Mouse (Mus musculus) neural tube, embryonic 15.5 days (tissue): ENCODE measurements around the gene Tfb1m. TPM values are rescaled to one million over a fixed set of nuclear protein-coding genes. Genes with fewer than 3 reads are reported as not detected.

ENCODE experiments used
- ATAC-seq: fragments of 200-750 bp; cut with Nextera tagmentation; 2 replicates; pipeline ENCODE4 v1.8.0; 2017; ENCODE audit warnings: mild to moderate bottlenecking, moderate TSS enrichment, moderate library complexity; ENCODE audit not compliant: low FRiP score
- H3K27ac ChIP-seq: fragments of 300-500 bp; sonication (generic); replicated peaks from 2 replicates; pipeline ENCODE4 v1.5.1; 2015; ENCODE audit warnings: mild to moderate bottlenecking, inconsistent platforms
- H3K27me3 ChIP-seq: fragments of 300-500 bp; sonication (generic); replicated peaks from 2 replicates; pipeline ENCODE4 v1.6.1; 2015; ENCODE audit warnings: inconsistent platforms
- H3K36me3 ChIP-seq: fragments of 300-500 bp; sonication (generic); 2 replicates; pipeline ENCODE4 v1.6.1; 2015; ENCODE audit warnings: inconsistent platforms
- H3K4me1 ChIP-seq: fragments of 300-500 bp; sonication (generic); 2 replicates; pipeline ENCODE4 v1.6.1; 2015; ENCODE audit warnings: inconsistent platforms
- H3K4me2 ChIP-seq: fragments of 300-500 bp; sonication (generic); 2 replicates; pipeline ENCODE4 v1.6.1; 2015; ENCODE audit warnings: inconsistent platforms, mild to moderate bottlenecking, moderate library complexity
- H3K4me3 ChIP-seq: fragments of 300-500 bp; sonication (generic); replicated peaks from 2 replicates; pipeline ENCODE4 v1.5.1; 2015; ENCODE audit warnings: mild to moderate bottlenecking, inconsistent platforms
- H3K9ac ChIP-seq: fragments of 300-500 bp; sonication (generic); replicated peaks from 2 replicates; pipeline ENCODE4 v1.6.1; 2015; ENCODE audit warnings: mild to moderate bottlenecking, inconsistent platforms
- H3K9me3 ChIP-seq: fragments of 300-500 bp; sonication (generic); replicated peaks from 2 replicates; pipeline ENCODE4 v1.6.1; 2016; ENCODE audit warnings: inconsistent platforms
- WGBS: fragments of 180-500 bp; shearing (Covaris S2); methylation state at CpG from one replicate; pipeline ENCODE4 v1.1.7; 2015; ENCODE audit warnings: mixed read lengths; 5-methylcytosine and 5-hydroxymethylcytosine counted together
- polyA plus RNA-seq: library from polyadenylated mRNA; unstranded; fragments of >200 nt; fragmentation: Nextera tagmentation; extraction: Ambion mirVana; gene quantifications from 2 replicates; pipeline ENCODE4 v1.2.1, GENCODE M21; 2015

The Tfb1m gene
- polyA plus RNA-seq, 1 experiment from 2014 or later: 13.0 TPM

DNA sequence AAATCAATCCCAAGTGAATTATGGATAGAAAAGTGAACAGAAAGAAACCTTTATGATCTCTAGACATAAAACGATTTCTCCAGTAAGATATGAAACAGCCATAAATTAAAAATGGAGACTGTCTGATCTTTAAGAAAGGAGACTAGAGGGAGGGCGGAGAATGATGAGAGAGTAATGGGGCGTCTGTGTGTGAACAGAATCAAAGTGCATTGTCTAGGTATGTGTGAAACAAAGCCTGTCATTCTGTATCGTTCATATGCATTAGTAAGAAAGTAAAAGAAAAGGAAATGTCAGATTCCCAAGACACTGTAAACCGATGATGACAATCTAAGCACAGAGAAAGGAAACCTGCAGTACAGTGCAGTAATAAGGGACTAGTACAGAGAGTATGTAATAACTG lies 16.5 kb downstream of the Tfb1m start:
- no peaks in the 10 kb centered on the region for H3K27me3 ChIP-seq
- 88% methylated on average over 5 of the region's 5 CpGs for WGBS
- no peak overlapping the region for H3K4me3 ChIP-seq
- ATAC-seq: no peak
- no peak overlapping the region for H3K9ac ChIP-seq
- H3K4me2 ChIP-seq: no peak overlapping the region
- H3K4me1 ChIP-seq: no peaks in the 10 kb centered on the region
- H3K27ac ChIP-seq: no peak overlapping the region
- H3K36me3 ChIP-seq: peaks cover 9% of the 10 kb centered on the region
- H3K9me3 ChIP-seq: no peaks in the 10 kb centered on the region

DNA sequence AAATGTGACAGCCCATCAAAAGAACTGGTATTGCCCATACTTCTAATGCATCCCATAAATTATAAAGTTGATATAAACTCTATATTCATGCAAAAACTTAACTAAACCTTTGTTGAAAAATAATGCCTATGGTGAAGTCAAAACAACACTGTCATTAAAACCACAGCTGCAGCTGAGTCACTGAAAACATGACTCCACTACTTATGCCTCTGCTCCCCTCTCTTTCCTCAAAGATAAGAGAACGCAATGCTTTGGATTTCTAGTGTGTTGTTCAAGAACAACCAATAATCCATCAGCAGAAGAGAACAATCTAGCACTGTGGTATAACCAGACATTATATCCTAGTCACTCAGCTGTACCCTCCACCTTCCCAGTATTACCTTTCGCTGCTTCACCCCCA lies 17.3 kb downstream of the Tfb1m start:
- H3K4me1 ChIP-seq: no peaks in the 10 kb centered on the region
- WGBS: 97% methylated on average over 2 of the region's 2 CpGs
- no peak for ATAC-seq
- H3K9ac ChIP-seq: no peak overlapping the region
- H3K27me3 ChIP-seq: no peaks in the 10 kb centered on the region
- no peak overlapping the region for H3K4me2 ChIP-seq
- H3K36me3 ChIP-seq: peaks cover 9% of the 10 kb centered on the region
- H3K9me3 ChIP-seq: no peaks in the 10 kb centered on the region
- no peak overlapping the region for H3K27ac ChIP-seq
- H3K4me3 ChIP-seq: no peak overlapping the region

GRCm38 (mm10) chr17:3533425-3533824 lies 24.2 kb downstream of the Tfb1m start:
- no peak overlapping the region for H3K4me3 ChIP-seq
- H3K27me3 ChIP-seq: no peaks in the 10 kb centered on the region
- H3K36me3 ChIP-seq: no peaks in the 10 kb centered on the region
- no peak overlapping the region for H3K4me2 ChIP-seq
- H3K27ac ChIP-seq: no peak overlapping the region
- no peak; the same call in 1 of the 2 replicates for ATAC-seq
- no peak overlapping the region for H3K9ac ChIP-seq
- WGBS: 36% methylated on average over 1 of the region's 1 CpGs
- H3K4me1 ChIP-seq: no peaks in the 10 kb centered on the region
- no peaks in the 10 kb centered on the region for H3K9me3 ChIP-seq

- no peaks in the 10 kb centered on the region for H3K4me1 ChIP-seq
- H3K9me3 ChIP-seq: no peaks in the 10 kb centered on the region
- 86% methylated on average over 4 of the region's 4 CpGs for WGBS
- no peaks in the 10 kb centered on the region for H3K36me3 ChIP-seq
- no peaks in the 10 kb centered on the region for H3K27me3 ChIP-seq
- no peak within 1 kb of the TSS for H3K4me3 ChIP-seq
- no peak within 1 kb of the TSS for H3K4me2 ChIP-seq
- no peak for ATAC-seq
- H3K27ac ChIP-seq: no peak within 1 kb of the TSS
- H3K9ac ChIP-seq: no peak within 1 kb of the TSS
Observed at GRCm38 (mm10) chr17:3532254-3532653, 25.3 kb downstream of the Tfb1m start, which contains the start of gene Cldn20. Gene Cldn20, plus strand, starts transcription at chr17:3532554.

GRCm38 (mm10) chr17:3531641-3532040 lies 25.9 kb downstream of the Tfb1m start:
- no peak overlapping the region for H3K9ac ChIP-seq
- WGBS: 82% methylated on average over 1 of the region's 1 CpGs
- H3K4me3 ChIP-seq: no peak overlapping the region
- H3K4me1 ChIP-seq: no peaks in the 10 kb centered on the region
- no peaks in the 10 kb centered on the region for H3K9me3 ChIP-seq
- H3K4me2 ChIP-seq: no peak overlapping the region
- ATAC-seq: no peak
- H3K27ac ChIP-seq: no peak overlapping the region
- no peaks in the 10 kb centered on the region for H3K27me3 ChIP-seq
- no peaks in the 10 kb centered on the region for H3K36me3 ChIP-seq

DNA sequence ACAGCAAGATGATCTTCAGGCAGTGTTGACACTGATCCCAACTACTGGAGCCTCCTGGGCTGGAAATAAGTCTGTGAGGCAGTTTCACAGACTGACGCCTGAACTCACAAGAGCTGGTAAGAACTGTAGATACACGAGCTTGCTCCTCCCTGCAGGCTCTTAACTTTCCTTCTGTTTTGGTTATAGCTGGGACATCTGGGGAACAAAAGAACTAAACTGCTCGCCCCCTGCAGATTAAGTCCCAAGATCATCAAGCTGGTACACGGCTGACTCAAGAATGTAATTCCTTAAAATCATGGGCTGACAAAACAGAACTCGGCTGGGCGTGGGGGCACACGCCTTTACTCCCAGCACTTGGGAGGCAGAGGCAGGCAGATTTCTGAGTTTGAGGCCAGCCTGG lies 27.0 kb downstream of the Tfb1m start:
- Histone ChIP-seq H3K4me1 (no peaks in the 10 kb centered on the region), H3K36me3 (no peaks in the 10 kb centered on the region), H3K9ac (no peak overlapping the region), H3K27me3 (no peaks in the 10 kb centered on the region), H3K4me2 (no peak overlapping the region), H3K4me3 (no peak overlapping the region), H3K27ac (no peak overlapping the region), H3K9me3 (no peaks in the 10 kb centered on the region)
- 70% methylated on average over 7 of the region's 7 CpGs for WGBS
- no peak for ATAC-seq

- Histone ChIP-seq H3K27ac (no peak overlapping the region), H3K4me2 (no peak overlapping the region), H3K9ac (no peak overlapping the region), H3K9me3 (no peaks in the 10 kb centered on the region), H3K27me3 (no peaks in the 10 kb centered on the region), H3K4me3 (no peak overlapping the region), H3K4me1 (no peaks in the 10 kb centered on the region), H3K36me3 (no peaks in the 10 kb centered on the region)
- WGBS: 79% methylated on average over 3 of the region's 3 CpGs
- no peak for ATAC-seq
Observed at GRCm38 (mm10) chr17:3529523-3529922, 28.1 kb downstream of the Tfb1m start.

- H3K9ac ChIP-seq: no peak overlapping the region
- ATAC-seq: no peak
- no peak overlapping the region for H3K4me2 ChIP-seq
- H3K4me1 ChIP-seq: no peaks in the 10 kb centered on the region
- no peak overlapping the region for H3K4me3 ChIP-seq
- WGBS: 62% methylated on average over 6 of the region's 6 CpGs
- no peaks in the 10 kb centered on the region for H3K27me3 ChIP-seq
- H3K9me3 ChIP-seq: no peaks in the 10 kb centered on the region
- H3K27ac ChIP-seq: no peak overlapping the region
- H3K36me3 ChIP-seq: no peaks in the 10 kb centered on the region
Observed at GRCm38 (mm10) chr17:3527841-3528471, 29.6 kb downstream of the Tfb1m start.

DNA sequence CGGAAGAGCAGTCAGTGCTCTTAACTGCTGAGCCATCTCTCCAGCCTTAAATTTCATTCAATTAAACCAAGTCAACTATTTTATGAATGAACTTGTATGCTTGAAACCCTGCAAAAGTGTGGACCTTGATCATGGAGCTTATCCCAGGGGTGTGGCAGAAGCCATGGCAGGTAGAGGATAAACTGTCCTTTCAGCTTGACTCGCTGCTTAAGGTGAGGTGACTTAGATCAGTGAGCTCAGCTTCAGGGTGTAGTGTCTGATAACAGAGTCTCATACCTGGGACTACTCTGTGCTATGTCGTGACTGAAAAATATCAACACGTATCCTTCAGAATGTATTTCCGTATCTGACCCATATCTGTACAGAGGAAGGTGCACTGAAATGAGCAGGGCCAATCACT lies 37.2 kb downstream of the Tfb1m start:
- 96% methylated on average over 5 of the region's 5 CpGs for WGBS
- no peaks in the 10 kb centered on the region for H3K9me3 ChIP-seq
- no peak overlapping the region for H3K4me2 ChIP-seq
- H3K9ac ChIP-seq: no peak overlapping the region
- H3K27me3 ChIP-seq: no peaks in the 10 kb centered on the region
- peaks cover 2% of the 10 kb centered on the region; the same call in 1 of the 2 replicates for H3K36me3 ChIP-seq
- ATAC-seq: no peak
- H3K4me1 ChIP-seq: no peaks in the 10 kb centered on the region
- H3K27ac ChIP-seq: no peak overlapping the region
- H3K4me3 ChIP-seq: no peak overlapping the region

DNA sequence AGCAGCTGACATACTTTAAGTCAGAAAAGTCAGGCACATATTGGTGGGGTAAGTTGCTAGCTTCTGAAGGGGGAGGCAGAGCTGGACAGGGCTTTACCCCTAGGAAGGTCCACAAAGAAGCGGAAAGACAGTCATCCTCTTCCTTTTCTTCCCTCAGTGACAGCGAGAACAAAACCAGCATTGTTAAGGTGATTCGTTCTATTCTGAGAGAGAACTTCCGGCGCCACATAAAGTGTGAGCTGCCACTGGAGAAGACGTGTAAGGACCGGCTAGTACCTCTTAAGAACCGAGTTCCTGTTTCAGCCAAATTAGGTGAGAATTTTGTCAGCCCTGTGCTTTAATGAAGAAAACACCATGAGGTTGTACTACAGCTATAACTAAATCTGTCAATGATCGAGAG lies 41.2 kb downstream of the Tfb1m start:
- Histone ChIP-seq H3K27ac (no peak overlapping the region), H3K4me2 (no peak overlapping the region), H3K4me3 (no peak overlapping the region), H3K27me3 (no peaks in the 10 kb centered on the region), H3K9ac (no peak overlapping the region), H3K36me3 (peaks cover 2% of the 10 kb centered on the region; the same call in 1 of the 2 replicates), H3K9me3 (no peaks in the 10 kb centered on the region), H3K4me1 (no peaks in the 10 kb centered on the region)
- 27% methylated on average over 9 of the region's 9 CpGs for WGBS
- ATAC-seq: no peak

DNA sequence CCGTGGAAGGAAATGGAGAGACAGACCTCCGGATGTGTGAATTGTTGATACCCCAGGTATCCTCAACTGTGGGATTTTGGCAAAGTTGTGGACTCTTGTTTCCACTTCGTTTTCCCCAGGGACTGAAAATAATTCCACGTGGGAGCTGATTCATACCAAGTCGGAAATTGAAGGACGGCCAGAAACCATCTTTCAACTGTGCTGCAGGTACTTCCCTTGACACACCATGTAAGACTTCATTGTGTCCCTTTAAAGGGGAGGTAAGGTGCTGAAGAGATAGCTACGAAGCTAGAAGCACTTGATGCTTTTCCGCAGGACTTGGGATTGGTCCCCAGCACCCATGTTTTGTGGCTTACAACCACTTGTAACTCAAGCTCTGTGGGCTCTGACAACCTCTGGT lies 41.7 kb downstream of the Tfb1m start:
- Histone ChIP-seq H3K9me3 (no peaks in the 10 kb centered on the region), H3K36me3 (peaks cover 2% of the 10 kb centered on the region; the same call in 1 of the 2 replicates), H3K27ac (no peak overlapping the region), H3K9ac (no peak overlapping the region), H3K4me2 (no peak overlapping the region), H3K27me3 (no peaks in the 10 kb centered on the region), H3K4me3 (no peak overlapping the region), H3K4me1 (no peaks in the 10 kb centered on the region)
- WGBS: 95% methylated on average over 8 of the region's 8 CpGs
- ATAC-seq: no peak

GRCm38 (mm10) chr17:3514316-3514715 lies 43.3 kb downstream of the Tfb1m start:
- Histone ChIP-seq H3K9ac (no peak overlapping the region), H3K4me1 (no peaks in the 10 kb centered on the region), H3K4me3 (no peak overlapping the region), H3K27me3 (no peaks in the 10 kb centered on the region), H3K9me3 (no peaks in the 10 kb centered on the region), H3K27ac (no peak overlapping the region), H3K4me2 (no peak overlapping the region), H3K36me3 (peaks cover 2% of the 10 kb centered on the region; the same call in 1 of the 2 replicates)
- WGBS: 89% methylated on average over 5 of the region's 5 CpGs
- no peak for ATAC-seq
